8 mouse cellular contexts compared by ENCODE assay signal in the genomic region with DNA sequence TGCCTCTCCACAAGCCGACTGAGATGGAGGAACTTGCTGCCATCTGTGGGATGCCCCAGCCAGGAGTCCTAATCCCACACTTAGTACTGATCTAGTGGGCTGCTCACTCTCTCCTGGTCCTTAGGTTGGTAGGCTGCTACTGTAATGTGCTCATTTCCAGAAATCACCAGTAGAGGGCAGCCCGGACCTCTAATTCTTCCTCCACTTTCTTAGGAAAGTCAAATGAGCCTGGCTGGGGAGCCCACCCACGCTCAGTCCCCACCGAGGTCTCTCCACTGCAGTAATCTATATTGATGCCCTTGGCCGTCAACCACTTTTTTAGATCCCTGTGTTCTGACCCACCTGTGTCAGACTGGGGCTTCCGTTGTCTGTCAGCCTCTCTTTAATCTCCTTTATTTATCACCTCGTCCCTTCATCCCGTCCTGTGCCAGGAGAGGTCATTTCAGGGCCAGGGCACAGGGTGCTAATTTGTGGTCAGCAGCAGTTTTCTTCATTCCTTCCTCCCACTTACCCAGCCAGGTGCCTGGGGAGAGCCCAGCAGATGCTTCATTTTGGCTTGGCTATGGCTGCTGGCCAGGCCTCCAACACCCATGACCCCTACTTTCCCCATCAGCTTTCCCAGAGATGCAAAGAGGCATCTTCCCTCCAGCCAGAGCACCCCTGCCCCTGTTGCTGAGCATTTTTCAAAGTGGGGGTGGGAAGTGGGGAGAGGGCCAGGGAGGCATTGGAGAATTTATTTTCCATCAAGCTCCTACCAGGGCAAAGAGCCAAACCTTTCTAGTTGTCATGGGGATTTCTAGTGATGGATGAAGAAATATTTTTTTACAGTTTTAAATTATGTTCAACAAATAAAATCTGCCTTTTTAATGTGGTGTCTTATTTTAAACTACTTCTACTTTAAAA. TPM values are rescaled to one million over a fixed set of nuclear protein-coding genes. Genes with fewer than 3 reads are reported as not detected.
DNase-seq lines count a peak whose midpoint lies in the region; ATAC-seq and TF ChIP-seq lines count a peak whose summit lies in the region.

No protein-coding gene starts in this region.

- H3K4me2 ChIP-seq in liver, embryonic 12.5 days: no peak overlapping the region
- H3K4me2 ChIP-seq in hindbrain, postnatal 0 days (ENCODE audit: low read depth, low read length): no peak overlapping the region

- peak; percentile 63 for DNase-seq in liver
- peak; percentile 51 for DNase-seq in c-Kit-positive CD71-positive TER-119-positive erythroid progenitor cells, embryonic 14.5 days (ENCODE audit: low spot score)
- peak; percentile 58 to 91 for DNase-seq in frontal cortex, adult 2 months (ENCODE audit: extremely low spot score in 1 of 2, low spot score in 1 of 2)
- DNase-seq in hindbrain, postnatal 0 days (ENCODE audit: low spot score): peak; percentile 92
- DNase-seq in left cerebral cortex, adult 2 months (ENCODE audit: extremely low spot score in 1 of 2, low spot score in 2 of 2): peak; percentile 73 to 76
- DNase-seq in mesoderm, embryonic 11.5 days (ENCODE audit: low read depth, low spot score): peak; percentile 81
- DNase-seq in skeletal muscle tissue, adult 2 months (ENCODE audit: low read depth, low spot score): peak; percentile 34

- peaks cover 40% of the 10 kb centered on the region for H3K27me3 ChIP-seq in liver, embryonic 12.5 days (replicated peaks)
- no peaks in the 10 kb centered on the region for H3K27me3 ChIP-seq in hindbrain, postnatal 0 days (ENCODE audit: insufficient read depth, low read length)

- no peak for ATAC-seq in liver, embryonic 12.5 days
- peak; percentile 61 for ATAC-seq in hindbrain, postnatal 0 days

- peaks cover 5% of the 10 kb centered on the region; the same call in 1 of the 2 replicates for H3K4me1 ChIP-seq in liver, embryonic 12.5 days
- H3K4me1 ChIP-seq in hindbrain, postnatal 0 days (ENCODE audit: insufficient read depth, low read length): peaks cover 21% of the 10 kb centered on the region

- peaks cover 21% of the 10 kb centered on the region for H3K36me3 ChIP-seq in liver, embryonic 12.5 days
- H3K36me3 ChIP-seq in hindbrain, postnatal 0 days (ENCODE audit: insufficient read depth, low read length): peaks cover 16% of the 10 kb centered on the region; the same call in 1 of the 2 replicates

- peak; percentile 86 for TF ChIP-seq CTCF in hindbrain, postnatal 0 days (IDR thresholded peaks at IDR 0.05; ENCODE audit: low read depth)
- peak; percentile 84 for TF ChIP-seq CTCF in left cerebral cortex, adult 2 months (IDR thresholded peaks at IDR 0.05)

- H3K27ac ChIP-seq in liver, embryonic 12.5 days: no peak overlapping the region
- no peak overlapping the region for H3K27ac ChIP-seq in hindbrain, postnatal 0 days
- H3K27ac ChIP-seq in left cerebral cortex, adult 2 months: no peak overlapping the region

- H3K9me3 ChIP-seq in liver, embryonic 12.5 days (replicated peaks): no peaks in the 10 kb centered on the region
- H3K9me3 ChIP-seq in hindbrain, postnatal 0 days (ENCODE audit: low read length): no peaks in the 10 kb centered on the region

- H3K9ac ChIP-seq in liver, embryonic 12.5 days: no peak overlapping the region
- H3K9ac ChIP-seq in hindbrain, postnatal 0 days (replicated peaks; ENCODE audit: low read length): no peak overlapping the region

- no peak overlapping the region for H3K4me3 ChIP-seq in liver, embryonic 12.5 days
- H3K4me3 ChIP-seq in hindbrain, postnatal 0 days (ENCODE audit: low read length): no peak overlapping the region
- H3K4me3 ChIP-seq in left cerebral cortex, adult 2 months: no peak overlapping the region

- 32% methylated on average over 8 of the region's 8 CpGs for WGBS in liver, embryonic 12.5 days (ENCODE audit: insufficient replicate concordance)
- WGBS in hindbrain, postnatal 0 days: 21% methylated on average over 8 of the region's 8 CpGs

- intact Hi-C loops in left cerebral cortex, adult 2 months (cut with DNase I): loop anchor here (5.0 kb wide), 3 partner anchors 185 to 350 kb away; partner anchors contain the start of gene Ccdc113

RNA-seq across cellular contexts. Expression of gene Mmp15, which starts 5.2 kb away (rescaled TPM):
- polyA plus RNA-seq in liver, embryonic 12.5 days (2016; fragmentation: Nextera tagmentation; extraction: Ambion mirVana): 2.9 TPM in 2 replicates
- 8.4 and 9.1 TPM in 2 replicates for polyA plus RNA-seq in frontal cortex, adult 2 months (2012; rRNA removed)
- total RNA-seq in hindbrain, postnatal 0 days (2014; rRNA removed): 72.9 and 80.6 TPM in 2 replicates
- polyA plus RNA-seq in hindbrain, postnatal 0 days (2015; fragmentation: Nextera tagmentation; extraction: Ambion mirVana): 14.0 and 14.2 TPM in 2 replicates
- 10 to 100 TPM; 16.7 to 21.0 TPM for total RNA-seq in left cerebral cortex, adult 2 months (2021)

RNA-seq across cellular contexts. Expression of gene Usb1, which starts 14.8 kb away (rescaled TPM):
- 15.4 and 15.9 TPM in 2 replicates for polyA plus RNA-seq in liver, embryonic 12.5 days (2016; fragmentation: Nextera tagmentation; extraction: Ambion mirVana)
- 16.9 and 17.3 TPM in 2 replicates for polyA plus RNA-seq in frontal cortex, adult 2 months (2012; rRNA removed)
- total RNA-seq in hindbrain, postnatal 0 days (2014; rRNA removed): 22.8 and 68.5 TPM in 2 replicates
- 25.6 and 25.9 TPM in 2 replicates for polyA plus RNA-seq in hindbrain, postnatal 0 days (2015; fragmentation: Nextera tagmentation; extraction: Ambion mirVana)
- total RNA-seq in left cerebral cortex, adult 2 months (2021): 10 to 100 TPM; 13.5 to 14.7 TPM

RNA-seq across cellular contexts. Expression of gene Zfp319, which starts 15.1 kb away (rescaled TPM):
- polyA plus RNA-seq in liver, embryonic 12.5 days (2016; fragmentation: Nextera tagmentation; extraction: Ambion mirVana): 2.2 and 2.3 TPM in 2 replicates
- 10.0 and 10.6 TPM in 2 replicates for polyA plus RNA-seq in frontal cortex, adult 2 months (2012; rRNA removed)
- 18.3 and 21.0 TPM in 2 replicates for total RNA-seq in hindbrain, postnatal 0 days (2014; rRNA removed)
- 9.2 and 10.5 TPM in 2 replicates for polyA plus RNA-seq in hindbrain, postnatal 0 days (2015; fragmentation: Nextera tagmentation; extraction: Ambion mirVana)
- total RNA-seq in left cerebral cortex, adult 2 months (2021): 10 to 100 TPM; 16.6 to 17.7 TPM

RNA-seq across cellular contexts. Expression of gene Tepp, which starts 36.5 kb away (rescaled TPM):
- not detected in 2 replicates for polyA plus RNA-seq in liver, embryonic 12.5 days (2016; fragmentation: Nextera tagmentation; extraction: Ambion mirVana)
- polyA plus RNA-seq in frontal cortex, adult 2 months (2012; rRNA removed): 0.48 TPM in 1 of 2 replicates, not detected in the other
- total RNA-seq in hindbrain, postnatal 0 days (2014; rRNA removed): 1.4 TPM in 1 of 2 replicates, not detected in the other
- 3.1 and 3.7 TPM in 2 replicates for polyA plus RNA-seq in hindbrain, postnatal 0 days (2015; fragmentation: Nextera tagmentation; extraction: Ambion mirVana)
- not detected for total RNA-seq in left cerebral cortex, adult 2 months (2021)

RNA-seq across cellular contexts. Expression of gene Cngb1, which starts 40.5 kb away (rescaled TPM):
- polyA plus RNA-seq in liver, embryonic 12.5 days (2016; fragmentation: Nextera tagmentation; extraction: Ambion mirVana): not detected in 2 replicates
- polyA plus RNA-seq in frontal cortex, adult 2 months (2012; rRNA removed): 0.46 and 0.78 TPM in 2 replicates
- 0.52 and 0.83 TPM in 2 replicates for total RNA-seq in hindbrain, postnatal 0 days (2014; rRNA removed)
- polyA plus RNA-seq in hindbrain, postnatal 0 days (2015; fragmentation: Nextera tagmentation; extraction: Ambion mirVana): 1.2 and 1.7 TPM in 2 replicates
- under 1 TPM; 0.23 to 0.56 TPM for total RNA-seq in left cerebral cortex, adult 2 months (2021)

Comparison
In these comparisons a context has a peak if more than half of its experiments do, and no peak if none do; other contexts are left out.
1. DNase-seq: peak in every context shown above with its lines; median percentile 92 in hindbrain, postnatal 0 days; 81 in mesoderm, embryonic 11.5 days; 74 in frontal cortex, adult 2 months; 74 in left cerebral cortex, adult 2 months; 63 in liver; 51 in c-Kit-positive CD71-positive TER-119-positive erythroid progenitor cells, embryonic 14.5 days; 34 in skeletal muscle tissue, adult 2 months.